16 mouse cellular contexts compared by ENCODE assay signal in genomic region chr11:120136195-120136594, GRCm38 (mm10). TPM values are rescaled to one million over a fixed set of nuclear protein-coding genes. Genes with fewer than 3 reads are reported as not detected.
DNase-seq lines count a peak whose midpoint lies in the region; ATAC-seq and TF ChIP-seq lines count a peak whose summit lies in the region.
"Had no signal": no experiment of that assay in that cellular context is flagged by ENCODE, and none has a peak within 500 bp of the region (broad histone marks: within the 10 kb centered on the region; RNA-seq: fewer than 3 reads in every experiment).

No protein-coding gene starts in this region.

- peak overlapping the region; percentile 86 for H3K27ac ChIP-seq in heart, embryonic 15.5 days
- H3K27ac ChIP-seq in liver, embryonic 14.5 days: no peak overlapping the region
- H3K27ac ChIP-seq: embryonic facial prominence, embryonic 15.5 days; kidney, embryonic 15.5 days; limb, embryonic 15.5 days had no signal

- no peaks in the 10 kb centered on the region for H3K27me3 ChIP-seq in heart, embryonic 15.5 days
- H3K27me3 ChIP-seq in megakaryocyte, embryonic 14.5 days (replicated peaks): no peaks in the 10 kb centered on the region
- no peaks in the 10 kb centered on the region for H3K27me3 ChIP-seq in liver, embryonic 14.5 days (ENCODE audit: control insufficient read depth, insufficient read depth, low read length)
- H3K27me3 ChIP-seq: embryonic facial prominence, embryonic 15.5 days; kidney, embryonic 15.5 days; limb, embryonic 15.5 days; neural tube, embryonic 13.5 days; Patski had no signal

- H3K4me3 ChIP-seq in heart, embryonic 15.5 days: no peak overlapping the region
- H3K4me3 ChIP-seq in megakaryocyte, embryonic 14.5 days (replicated peaks): peak overlapping the region; percentile 79
- H3K4me3 ChIP-seq in liver, embryonic 14.5 days (ENCODE audit: insufficient read depth in 1 of 2, low read depth in 2 of 2, low read length in 2 of 2): no peak overlapping the region
- H3K4me3 ChIP-seq: embryonic facial prominence, embryonic 15.5 days; kidney, embryonic 15.5 days; limb, embryonic 15.5 days; neural tube, embryonic 13.5 days had no signal

- ATAC-seq in heart, embryonic 15.5 days (replicated peaks; ENCODE audit: insufficient number of reproducible peaks, insufficient read depth, low FRiP score, low read depth): no peak
- ATAC-seq in megakaryocyte, adult 5-6 weeks (ENCODE audit: poor library complexity, severe bottlenecking): no peak
- ATAC-seq in liver, embryonic 14.5 days (ENCODE audit: insufficient read depth): no peak
- ATAC-seq: Patski had no signal

- H3K4me2 ChIP-seq in heart, embryonic 15.5 days: peak overlapping the region; percentile 7; the same call in 1 of the 2 replicates
- H3K4me2 ChIP-seq in liver, embryonic 14.5 days (ENCODE audit: low read depth): peak overlapping the region; percentile 28; the same call in 1 of the 2 replicates
- H3K4me2 ChIP-seq: embryonic facial prominence, embryonic 15.5 days; kidney, embryonic 15.5 days; limb, embryonic 15.5 days; neural tube, embryonic 13.5 days had no signal

- H3K9ac ChIP-seq in heart, embryonic 15.5 days: no peak overlapping the region
- H3K9ac ChIP-seq in liver, embryonic 14.5 days (replicated peaks): no peak overlapping the region
- H3K9ac ChIP-seq: embryonic facial prominence, embryonic 15.5 days; forebrain, postnatal 0 days; kidney, embryonic 15.5 days; limb, embryonic 15.5 days; neural tube, embryonic 13.5 days had no signal

- peaks cover 64% of the 10 kb centered on the region for H3K4me1 ChIP-seq in heart, embryonic 15.5 days (replicated peaks)
- peaks cover 98% of the 10 kb centered on the region for H3K4me1 ChIP-seq in megakaryocyte, embryonic 14.5 days
- peaks cover 24 to 48% of the 10 kb centered on the region in 2 experiments for H3K4me1 ChIP-seq in liver, embryonic 14.5 days (replicated peaks; ENCODE audit: control insufficient read depth in 2 of 2, insufficient read depth in 2 of 2, low read length in 1 of 2)
- H3K4me1 ChIP-seq: embryonic facial prominence, embryonic 15.5 days had no signal

- no peak for DNase-seq in heart, adult 11 months
- DNase-seq in liver, embryonic 14.5 days (ENCODE audit: low read depth in 3 of 3, low spot score in 3 of 3): no peak
- no peak for DNase-seq in adrenal gland, adult (ENCODE audit: inconsistent age in 2 of 2, low spot score in 1 of 2)
- no peak for DNase-seq in cerebellum, adult 9-11 months
- DNase-seq: adrenal gland, adult 2 months; midbrain, embryonic 14.5 days; thymus, postnatal 36 days had no signal

- TF ChIP-seq CTCF in liver, embryonic 14.5 days (IDR thresholded peaks at IDR 0.05; ENCODE audit: low read depth): no peak

- peaks cover 19% of the 10 kb centered on the region; the same call in 1 of the 2 replicates for H3K36me3 ChIP-seq in heart, embryonic 15.5 days
- peaks cover 96% of the 10 kb centered on the region for H3K36me3 ChIP-seq in megakaryocyte, embryonic 14.5 days (replicated peaks; ENCODE audit: low read length)
- H3K36me3 ChIP-seq in liver, embryonic 14.5 days (replicated peaks; ENCODE audit: control insufficient read depth, insufficient read depth, low read depth): peaks cover 12% of the 10 kb centered on the region

- TF ChIP-seq EP300 in liver, embryonic 14.5 days (IDR thresholded peaks at IDR 0.05; ENCODE audit: low read depth): no peak

- no peaks in the 10 kb centered on the region for H3K9me3 ChIP-seq in heart, embryonic 15.5 days (replicated peaks)
- no peaks in the 10 kb centered on the region for H3K9me3 ChIP-seq in megakaryocyte, embryonic 14.5 days
- H3K9me3 ChIP-seq in liver, embryonic 14.5 days (ENCODE audit: control insufficient read depth, low read length): no peaks in the 10 kb centered on the region
- H3K9me3 ChIP-seq: embryonic facial prominence, embryonic 15.5 days; kidney, embryonic 15.5 days; limb, embryonic 15.5 days; neural tube, embryonic 13.5 days had no signal

- 73% methylated on average over 8 of the region's 8 CpGs for WGBS in heart, embryonic 15.5 days
- 74% methylated on average over 8 of the region's 8 CpGs for WGBS in liver, embryonic 14.5 days (ENCODE audit: insufficient replicate concordance)

RNA-seq across cellular contexts. Expression of gene Slc38a10, which starts 15.0 kb away (rescaled TPM):
- polyA plus RNA-seq in heart, embryonic 15.5 days (2015; fragmentation: Nextera tagmentation; extraction: Ambion mirVana): 77.5 and 91.4 TPM in 2 replicates
- polyA plus RNA-seq in megakaryocyte, embryonic 14.5 days (2012; ENCODE audit: insufficient read depth, low replicate concordance): 80.2 and 247 TPM in 2 replicates
- 23.4 and 27.7 TPM in 2 replicates for total RNA-seq in megakaryocyte, adult 5-6 weeks (2015)
- total RNA-seq in megakaryocyte, adult 5-6 weeks (2017): 31.9 and 32.6 TPM in 2 replicates
- 15.9 and 21.0 TPM in 2 replicates for polyA plus RNA-seq in liver, embryonic 14.5 days (2012; rRNA removed)
- polyA plus RNA-seq in liver, embryonic 14.5 days (2014; fragmentation: Nextera tagmentation; extraction: Ambion mirVana): 21.8 and 23.3 TPM in 2 replicates

RNA-seq across cellular contexts. Expression of gene Ndufaf8, which starts 37.5 kb away (rescaled TPM):
- polyA plus RNA-seq in heart, embryonic 15.5 days (2015; fragmentation: Nextera tagmentation; extraction: Ambion mirVana): 80.9 and 84.1 TPM in 2 replicates
- polyA plus RNA-seq in megakaryocyte, embryonic 14.5 days (2012; ENCODE audit: insufficient read depth, low replicate concordance): 49.5 and 106 TPM in 2 replicates
- total RNA-seq in megakaryocyte, adult 5-6 weeks (2015): 9.6 and 21.6 TPM in 2 replicates
- 11.7 and 16.2 TPM in 2 replicates for total RNA-seq in megakaryocyte, adult 5-6 weeks (2017)
- polyA plus RNA-seq in liver, embryonic 14.5 days (2012; rRNA removed): 20.3 and 30.3 TPM in 2 replicates
- polyA plus RNA-seq in liver, embryonic 14.5 days (2014; fragmentation: Nextera tagmentation; extraction: Ambion mirVana): 52.9 and 57.5 TPM in 2 replicates

RNA-seq across cellular contexts. Expression of gene Tepsin, which starts 37.7 kb away (rescaled TPM):
- polyA plus RNA-seq in heart, embryonic 15.5 days (2015; fragmentation: Nextera tagmentation; extraction: Ambion mirVana): 13.2 and 17.0 TPM in 2 replicates
- polyA plus RNA-seq in megakaryocyte, embryonic 14.5 days (2012; ENCODE audit: insufficient read depth, low replicate concordance): 16.1 and 46.5 TPM in 2 replicates
- 13.4 and 14.3 TPM in 2 replicates for total RNA-seq in megakaryocyte, adult 5-6 weeks (2015)
- total RNA-seq in megakaryocyte, adult 5-6 weeks (2017): 14.8 and 18.8 TPM in 2 replicates
- polyA plus RNA-seq in liver, embryonic 14.5 days (2012; rRNA removed): 11.0 and 12.7 TPM in 2 replicates
- 4.2 and 4.4 TPM in 2 replicates for polyA plus RNA-seq in liver, embryonic 14.5 days (2014; fragmentation: Nextera tagmentation; extraction: Ambion mirVana)

RNA-seq across cellular contexts. Expression of gene Cep131, which starts 49.6 kb away (rescaled TPM):
- polyA plus RNA-seq in heart, embryonic 15.5 days (2015; fragmentation: Nextera tagmentation; extraction: Ambion mirVana): 9.9 and 16.5 TPM in 2 replicates
- 1.5 and 10.4 TPM in 2 replicates for polyA plus RNA-seq in megakaryocyte, embryonic 14.5 days (2012; ENCODE audit: insufficient read depth, low replicate concordance)
- 5.2 and 5.8 TPM in 2 replicates for total RNA-seq in megakaryocyte, adult 5-6 weeks (2015)
- total RNA-seq in megakaryocyte, adult 5-6 weeks (2017): 9.3 and 16.3 TPM in 2 replicates
- polyA plus RNA-seq in liver, embryonic 14.5 days (2012; rRNA removed): 2.3 and 4.4 TPM in 2 replicates
- polyA plus RNA-seq in liver, embryonic 14.5 days (2014; fragmentation: Nextera tagmentation; extraction: Ambion mirVana): 2.4 and 2.7 TPM in 2 replicates
